Mouse (Mus musculus) thymus, postnatal 25 days (tissue): ENCODE data around the gene Glrb.

Experiments
- DNase-seq: peaks from one replicate; pipeline ENCODE4 v3.0.0; 2022

Gene Glrb

DNA sequence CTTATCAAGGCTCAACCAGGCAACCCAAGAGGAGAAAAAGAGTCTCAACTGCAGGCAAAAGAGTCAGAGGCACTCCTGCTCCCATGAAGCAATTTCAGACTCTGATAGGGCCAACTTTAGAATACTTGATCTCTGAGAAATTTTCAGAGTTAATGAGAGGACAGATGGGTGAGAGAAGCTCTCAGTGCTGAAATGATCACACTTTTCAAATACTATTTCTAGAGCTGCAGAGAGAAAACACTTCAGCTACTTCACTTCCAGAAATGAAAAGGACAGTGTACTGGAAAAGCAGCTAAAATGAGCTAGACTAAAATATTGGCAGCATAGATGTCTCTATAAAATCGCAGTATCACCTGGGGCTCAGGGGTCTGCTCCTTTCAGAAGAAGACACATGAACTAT, 94.8 kb downstream of the Glrb start:
- no peak for DNase-seq

DNA sequence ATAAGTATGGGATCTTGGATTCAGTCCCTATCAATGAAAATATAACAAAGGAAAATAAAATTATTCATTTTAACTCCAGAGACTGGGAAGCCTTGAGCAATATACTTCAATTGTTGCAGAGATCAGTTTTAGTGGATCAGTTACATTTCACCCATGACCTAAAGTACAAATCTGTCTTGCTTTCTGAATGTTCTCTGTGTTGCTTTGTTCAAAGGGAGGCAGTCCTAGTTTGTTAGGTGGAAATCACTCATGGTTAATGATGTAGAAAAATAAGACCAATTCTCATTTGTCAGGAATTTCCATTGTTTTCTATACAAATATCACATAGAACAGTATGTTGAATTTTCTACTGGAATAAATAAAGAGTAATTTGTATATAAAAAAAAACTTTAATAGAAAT, 99.7 kb downstream of the Glrb start:
- DNase-seq = no peak

DNA sequence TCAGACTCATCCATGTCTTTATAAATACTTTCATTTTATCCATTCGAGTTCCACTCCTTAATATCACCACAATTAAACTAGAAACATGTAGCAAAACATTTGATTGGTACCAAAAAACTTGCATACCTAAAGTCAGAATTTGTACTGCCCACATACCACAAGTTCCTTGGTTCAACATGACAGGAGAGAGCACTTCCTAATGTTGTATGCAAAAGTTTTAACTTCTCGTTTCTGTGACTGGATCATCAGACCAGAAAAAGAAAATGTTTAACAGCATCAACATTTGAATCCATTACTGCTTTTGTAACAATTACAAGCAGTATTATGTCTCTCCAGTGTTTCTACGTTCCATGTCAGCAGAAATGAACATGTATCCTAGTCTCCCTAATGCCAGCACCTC, 101.2 kb downstream of the Glrb start:
- no peak for DNase-seq

DNA sequence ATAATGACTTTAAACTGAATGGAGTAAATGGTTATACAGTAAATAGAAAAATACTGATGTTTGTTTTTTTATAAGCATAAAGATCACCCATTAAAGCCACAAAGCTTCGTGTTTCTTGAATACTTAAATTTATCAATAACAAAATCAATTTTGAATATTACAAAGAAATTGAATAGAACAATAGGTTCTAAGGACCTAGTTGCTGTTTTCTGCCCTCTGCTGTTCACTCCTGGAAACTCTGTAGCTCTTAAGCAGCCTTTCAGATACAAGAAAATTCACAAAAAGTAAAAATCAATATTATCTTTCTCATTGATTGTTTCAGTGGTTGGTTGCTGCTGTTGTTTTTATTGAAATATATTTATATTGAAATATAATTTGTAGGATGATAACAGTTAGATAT, 108.1 kb downstream of the Glrb start:
- DNase-seq = no peak

DNA sequence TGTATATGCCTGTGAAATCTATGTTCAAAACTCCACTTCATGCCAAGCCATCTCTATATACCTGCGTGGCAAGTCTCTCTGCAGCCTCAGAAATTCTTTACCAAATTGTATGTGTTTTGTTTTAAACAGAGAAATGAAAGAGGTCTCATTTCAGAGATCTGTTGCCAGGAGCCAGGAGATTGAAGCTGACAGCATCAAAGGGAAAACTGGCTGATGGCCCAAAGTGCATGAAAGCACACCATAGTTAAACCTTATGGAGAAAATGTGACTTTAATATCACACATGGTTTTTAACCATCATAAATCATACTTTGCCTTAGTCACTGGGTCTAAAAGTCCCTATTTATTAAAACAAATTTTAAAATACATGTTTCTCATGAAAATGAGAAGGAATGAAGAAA, 109.6 kb downstream of the Glrb start:
- DNase-seq = no peak

DNA sequence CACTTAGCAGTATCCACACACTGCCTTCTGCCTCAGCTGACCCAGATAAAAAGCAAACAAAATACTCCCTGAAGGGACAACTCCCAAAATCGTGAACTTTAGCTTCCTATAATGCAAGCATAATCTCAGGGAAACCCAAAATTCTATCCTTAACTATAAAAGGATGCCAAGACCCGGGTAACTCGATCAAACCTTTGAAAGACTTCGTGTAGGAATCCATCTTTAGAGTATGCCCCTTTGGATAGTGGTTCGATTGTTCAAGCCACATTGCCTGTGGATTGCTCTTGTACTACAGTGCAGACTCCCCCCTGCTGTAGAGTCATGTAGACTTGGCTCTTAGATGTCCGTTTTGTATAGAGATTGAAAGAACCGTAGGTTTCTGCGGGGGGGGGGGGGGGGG, 110.2 kb downstream of the Glrb start:
- no peak for DNase-seq

DNA sequence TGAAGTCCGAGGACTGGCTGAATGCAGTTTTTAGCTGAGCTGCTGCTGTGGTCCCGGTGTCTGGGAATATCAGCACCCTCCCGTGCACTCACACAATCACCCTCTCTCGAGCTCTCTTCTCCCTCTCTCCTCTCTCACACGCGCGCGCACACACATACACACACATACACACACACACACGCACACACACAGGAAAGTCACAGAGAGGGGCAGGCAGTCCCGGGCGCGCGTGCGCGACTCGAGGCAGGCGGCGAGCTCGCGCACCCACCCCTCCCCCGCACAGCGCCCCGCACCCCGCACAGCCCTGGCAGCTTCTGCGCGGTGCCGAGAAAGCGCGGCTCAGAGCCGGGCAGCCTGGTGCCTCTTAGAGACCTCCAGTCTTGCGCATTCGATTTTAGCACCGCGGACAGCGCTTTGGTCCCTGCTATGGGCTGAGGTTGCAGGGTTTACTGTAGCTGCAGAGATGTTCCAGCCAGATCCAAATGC, 110.8 kb downstream of the Glrb start, which contains the start of gene Gria2:
TSS of gene Gria2 (minus strand) at position 240 of the 486 bp plus-strand sequence.
- DNase-seq = peak; percentile 47

DNA sequence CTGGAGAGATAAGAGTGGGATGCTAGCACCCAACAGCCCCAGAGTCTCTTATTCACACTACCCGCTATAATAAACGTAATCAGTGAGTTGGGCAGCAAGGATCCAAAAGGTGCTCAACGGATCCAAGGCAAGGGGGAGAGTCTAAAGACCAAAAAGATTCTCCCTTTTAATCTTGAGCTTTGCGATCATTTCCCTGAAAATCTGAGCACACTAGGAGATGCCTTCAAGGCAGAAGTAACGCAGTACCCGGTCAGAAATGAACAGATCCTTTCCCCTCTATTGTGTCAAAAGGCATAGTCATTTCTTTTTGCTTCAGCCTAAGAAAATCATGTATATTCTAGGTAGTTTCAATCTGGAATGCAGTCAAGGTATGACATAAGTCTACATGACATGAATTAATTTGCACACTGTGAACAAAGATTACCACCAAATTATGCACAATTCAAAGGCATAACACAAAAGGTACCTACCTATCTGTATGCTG, 111.6 kb downstream of the Glrb start:
- DNase-seq = no peak

DNA sequence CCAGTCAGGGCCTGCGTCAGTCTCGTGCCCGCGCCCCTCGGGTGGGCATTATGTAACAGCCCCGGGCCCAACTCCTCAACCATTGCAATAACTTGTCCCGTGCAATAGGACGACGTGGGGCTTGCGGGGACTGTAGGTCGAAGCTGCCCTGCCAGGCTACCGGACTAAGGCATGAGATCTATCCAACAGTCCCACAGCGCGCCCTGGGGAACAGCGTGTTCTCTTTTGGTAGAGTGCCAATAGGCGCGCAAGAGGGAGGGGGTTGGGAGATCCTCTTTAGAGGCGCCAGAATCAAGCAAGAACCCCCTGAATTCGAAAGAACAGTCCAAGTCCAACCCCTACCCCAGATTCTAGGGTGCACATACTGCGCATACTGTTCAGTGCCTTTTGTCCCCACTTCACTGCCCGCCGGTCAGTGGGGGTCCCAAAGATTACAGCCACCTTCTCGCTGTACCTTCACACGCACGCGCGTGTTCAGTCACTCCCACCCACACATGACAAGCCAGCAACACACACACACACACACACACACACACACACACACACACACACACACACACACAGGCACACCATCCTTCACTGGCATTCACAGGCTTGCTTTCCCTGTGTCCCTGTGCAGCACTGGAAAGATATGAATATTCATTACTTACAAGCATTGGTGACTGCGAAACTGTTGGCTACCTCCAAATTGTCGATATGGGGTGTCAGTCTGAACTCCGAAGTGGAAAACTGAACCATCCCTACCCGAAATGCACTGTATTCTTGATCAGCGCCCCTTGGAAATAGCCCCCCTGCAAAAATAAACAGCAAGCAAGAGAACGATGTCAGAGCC, 112.2 kb downstream of the Glrb start:
- DNase-seq = peak; percentile 15

DNA sequence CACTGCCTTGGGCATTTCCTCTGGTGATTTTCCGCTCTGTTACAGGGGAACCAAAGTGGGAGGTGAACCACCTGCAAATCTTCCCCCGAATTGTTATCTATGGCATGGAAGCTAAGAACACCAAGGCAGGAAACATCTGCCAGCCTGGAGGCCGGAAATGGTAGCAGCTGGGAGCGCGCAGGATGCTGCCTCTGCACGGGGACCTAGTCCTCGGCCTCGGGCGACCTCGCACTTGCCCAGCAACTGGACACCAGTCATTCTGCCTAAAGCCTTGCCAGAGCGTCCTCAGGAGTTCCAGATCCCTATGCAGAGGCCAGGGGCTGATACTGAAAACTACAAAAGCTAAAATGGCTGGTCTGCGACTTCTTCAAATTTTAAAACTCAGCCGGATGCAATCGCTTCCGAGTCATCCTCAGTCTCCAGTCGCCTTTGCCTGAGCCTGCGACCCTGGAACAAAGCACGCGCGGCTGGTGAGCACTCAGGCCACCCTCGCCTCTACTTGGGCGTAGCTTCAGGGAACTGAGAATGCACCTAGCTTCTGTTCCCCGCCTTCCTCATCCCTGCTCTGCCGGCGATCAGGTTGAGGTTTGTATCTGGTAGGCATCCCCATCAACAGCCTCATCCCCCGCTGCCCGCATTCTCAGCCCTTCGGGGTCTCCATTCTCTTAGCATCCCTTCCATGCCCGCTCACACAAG, 113.0 kb downstream of the Glrb start:
- peak; percentile 49 for DNase-seq

DNA sequence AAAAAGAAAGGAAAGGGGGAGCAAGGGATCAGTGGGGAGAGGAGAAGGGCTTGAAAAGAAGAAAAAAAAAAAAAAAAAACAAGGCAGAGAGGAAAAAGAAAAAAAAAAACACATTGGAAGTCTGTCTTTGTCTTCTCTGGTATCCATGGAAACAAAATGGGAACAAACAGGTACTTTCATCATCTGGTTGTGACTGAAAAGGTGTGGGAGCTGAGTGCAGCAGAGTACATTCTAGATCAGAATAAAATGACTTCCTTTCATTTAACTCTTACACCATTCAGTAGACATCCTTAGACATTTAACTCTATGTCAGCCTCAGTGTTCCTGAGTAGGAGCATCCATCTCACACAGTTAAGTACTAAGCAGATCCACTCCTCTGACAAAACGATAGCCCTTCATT, 115.5 kb downstream of the Glrb start:
- DNase-seq = no peak

DNA sequence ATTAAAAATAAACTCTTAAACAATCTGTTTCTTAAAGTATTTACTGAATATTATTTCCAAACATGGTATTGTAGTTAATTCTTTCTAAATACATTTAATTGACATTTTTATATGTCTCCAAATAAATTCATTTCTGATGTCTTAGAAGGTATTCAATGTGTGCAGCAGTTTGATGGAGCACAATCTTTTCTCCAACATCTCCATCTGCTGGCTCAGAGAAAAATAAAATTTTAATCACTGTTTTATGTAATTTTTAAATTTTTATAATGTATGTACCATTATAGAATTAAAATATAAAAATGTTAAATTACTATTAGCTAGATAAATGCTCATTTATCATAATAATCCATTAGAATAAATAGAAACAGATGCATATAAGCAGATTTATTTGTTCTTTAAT, 116.7 kb downstream of the Glrb start:
- DNase-seq = no peak

DNA sequence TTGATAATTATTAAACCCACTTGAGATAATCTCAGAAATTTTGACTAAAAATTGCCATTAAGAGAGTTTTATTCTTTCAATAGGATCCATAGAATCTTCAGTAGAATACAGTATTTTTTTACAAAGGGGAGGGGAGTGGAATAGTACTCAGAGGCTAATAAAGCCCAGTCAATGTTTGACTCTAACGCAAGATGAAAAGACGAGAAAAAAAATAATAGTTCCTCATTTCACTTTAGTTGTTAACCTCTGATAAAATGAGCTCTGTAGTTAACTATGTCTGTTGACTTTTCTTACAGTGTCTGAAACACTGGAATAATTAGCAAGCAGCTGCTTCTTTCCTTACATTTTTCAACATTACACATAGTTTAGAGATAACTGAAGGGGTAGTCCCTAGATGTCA, 118.2 kb downstream of the Glrb start:
- no peak for DNase-seq
